Mouse (Mus musculus): ENCODE data around the gene Ctc1. TPM values are rescaled to one million over a fixed set of nuclear protein-coding genes. Genes with fewer than 3 reads are reported as not detected.
A peak's percentile ranks its signal among the peaks of the same experiment; 100 is the strongest.

Gene Ctc1
- total and polyA plus RNA-seq, 2 experiments from 2014 or later, result 42.8 to 84.8 TPM

- peak; percentile 98 for DNase-seq (ENCODE audit: low spot score)
- Histone ChIP-seq H3K9me3 (ENCODE audit: low read length) (no peaks in the 10 kb centered on the region), H3K9ac (replicated peaks; ENCODE audit: low read length) (peak within 1 kb of the TSS; percentile 69), H3K36me3 (ENCODE audit: insufficient read depth, low read length) (no peaks in the 10 kb centered on the region), H3K4me3 (ENCODE audit: low read length) (peak within 1 kb of the TSS; percentile 53), H3K4me2 (ENCODE audit: low read depth, low read length) (peak within 1 kb of the TSS; percentile 89), H3K4me1 (ENCODE audit: insufficient read depth, low read length) (peaks cover 13% of the 10 kb centered on the region), H3K27me3 (ENCODE audit: insufficient read depth, low read length) (no peaks in the 10 kb centered on the region), H3K27ac (peak within 1 kb of the TSS; percentile 89)
- ATAC-seq, result peak; percentile 96
- TF ChIP-seq CTCF (IDR thresholded peaks at IDR 0.05; ENCODE audit: low read depth), result no peak
- WGBS, result under 1% methylated on average over 64 of the region's 64 CpGs
Observed at GRCm38 (mm10) chr11:69059357-69059974, 43.8 kb downstream of the Ctc1 start, which contains the start of gene Borcs6. TSS of gene Borcs6 (plus strand) at chr11:69059717.

GRCm38 (mm10) chr11:69059975-69060411, 44.3 kb downstream of the Ctc1 start:
- Histone ChIP-seq H3K4me1 (ENCODE audit: insufficient read depth, low read length) (peaks cover 13% of the 10 kb centered on the region), H3K27ac (peak overlapping the region; percentile 89), H3K4me2 (ENCODE audit: low read depth, low read length) (peak overlapping the region; percentile 89), H3K4me3 (ENCODE audit: low read length) (peak overlapping the region; percentile 53), H3K36me3 (ENCODE audit: insufficient read depth, low read length) (no peaks in the 10 kb centered on the region), H3K9me3 (ENCODE audit: low read length) (no peaks in the 10 kb centered on the region), H3K27me3 (ENCODE audit: insufficient read depth, low read length) (no peaks in the 10 kb centered on the region), H3K9ac (replicated peaks; ENCODE audit: low read length) (peak overlapping the region; percentile 69)
- DNase-seq (ENCODE audit: low spot score) (peak; percentile 58), ATAC-seq (peak; percentile 31; the same call in 1 of the 2 replicates)
- TF ChIP-seq CTCF (IDR thresholded peaks at IDR 0.05; ENCODE audit: low read depth), result no peak
- WGBS, result under 1% methylated on average over 46 of the region's 49 CpGs

GRCm38 (mm10) chr11:69060448-69061254, 44.9 kb downstream of the Ctc1 start:
- H3K4me2 ChIP-seq (ENCODE audit: low read depth, low read length), result peak overlapping the region; percentile 89
- H3K27ac ChIP-seq, result peak overlapping the region; percentile 89
- ATAC-seq (no peak), DNase-seq (ENCODE audit: low spot score) (peak; percentile 25)
- TF ChIP-seq CTCF (IDR thresholded peaks at IDR 0.05; ENCODE audit: low read depth), result no peak
- no peaks in the 10 kb centered on the region for H3K27me3 ChIP-seq (ENCODE audit: insufficient read depth, low read length)
- peak overlapping the region; percentile 53 for H3K4me3 ChIP-seq (ENCODE audit: low read length)
- H3K9me3 ChIP-seq (ENCODE audit: low read length), result no peaks in the 10 kb centered on the region
- H3K4me1 ChIP-seq (ENCODE audit: insufficient read depth, low read length), result peaks cover 13% of the 10 kb centered on the region
- H3K9ac ChIP-seq (replicated peaks; ENCODE audit: low read length), result peak overlapping the region; percentile 69
- H3K36me3 ChIP-seq (ENCODE audit: insufficient read depth, low read length), result no peaks in the 10 kb centered on the region
- 2% methylated on average over 39 of the region's 40 CpGs for WGBS

GRCm38 (mm10) chr11:69061255-69061912, 45.7 kb downstream of the Ctc1 start:
- H3K4me3 ChIP-seq (ENCODE audit: low read length), result peak overlapping the region; percentile 53
- peak overlapping the region; percentile 89; the same call in 1 of the 2 replicates for H3K27ac ChIP-seq
- H3K36me3 ChIP-seq (ENCODE audit: insufficient read depth, low read length), result no peaks in the 10 kb centered on the region
- peaks cover 20% of the 10 kb centered on the region for H3K4me1 ChIP-seq (ENCODE audit: insufficient read depth, low read length)
- 11% methylated on average over 17 of the region's 17 CpGs for WGBS
- ATAC-seq (no peak), DNase-seq (ENCODE audit: low spot score) (no peak)
- no peaks in the 10 kb centered on the region for H3K27me3 ChIP-seq (ENCODE audit: insufficient read depth, low read length)
- peak overlapping the region; percentile 69 for H3K9ac ChIP-seq (replicated peaks; ENCODE audit: low read length)
- H3K9me3 ChIP-seq (ENCODE audit: low read length), result no peaks in the 10 kb centered on the region
- peak overlapping the region; percentile 89 for H3K4me2 ChIP-seq (ENCODE audit: low read depth, low read length)
- TF ChIP-seq CTCF (IDR thresholded peaks at IDR 0.05; ENCODE audit: low read depth), result no peak

GRCm38 (mm10) chr11:69062194-69062760, 46.6 kb downstream of the Ctc1 start:
- peaks cover 23% of the 10 kb centered on the region for H3K4me1 ChIP-seq (ENCODE audit: insufficient read depth, low read length)
- no peak for TF ChIP-seq CTCF (IDR thresholded peaks at IDR 0.05; ENCODE audit: low read depth)
- ATAC-seq, result no peak

GRCm38 (mm10) chr11:69062761-69063224, 47.1 kb downstream of the Ctc1 start:
- Histone ChIP-seq H3K27me3 (ENCODE audit: insufficient read depth, low read length) (no peaks in the 10 kb centered on the region), H3K9ac (replicated peaks; ENCODE audit: low read length) (no peak overlapping the region), H3K4me1 (ENCODE audit: insufficient read depth, low read length) (peaks cover 23% of the 10 kb centered on the region), H3K4me3 (ENCODE audit: low read length) (peak overlapping the region; percentile 64), H3K27ac (peak overlapping the region; percentile 68), H3K9me3 (ENCODE audit: low read length) (no peaks in the 10 kb centered on the region), H3K36me3 (ENCODE audit: insufficient read depth, low read length) (no peaks in the 10 kb centered on the region), H3K4me2 (ENCODE audit: low read depth, low read length) (peak overlapping the region; percentile 89)
- no peak for TF ChIP-seq CTCF (IDR thresholded peaks at IDR 0.05; ENCODE audit: low read depth)
- peak; percentile 93 for DNase-seq (ENCODE audit: low spot score)
- under 1% methylated on average over 19 of the region's 19 CpGs for WGBS
- peak; percentile 42 for ATAC-seq

More at GRCm38 (mm10) chr11:69062194-69062760, 46.6 kb downstream of the Ctc1 start:
- peak overlapping the region; percentile 64 for H3K4me3 ChIP-seq (ENCODE audit: low read length)
- under 1% methylated on average over 17 of the region's 17 CpGs for WGBS
- H3K27me3 ChIP-seq (ENCODE audit: insufficient read depth, low read length), result no peaks in the 10 kb centered on the region
- DNase-seq (ENCODE audit: low spot score), result peak; percentile 78
- no peaks in the 10 kb centered on the region for H3K9me3 ChIP-seq (ENCODE audit: low read length)
- H3K36me3 ChIP-seq (ENCODE audit: insufficient read depth, low read length), result no peaks in the 10 kb centered on the region
- peak overlapping the region; percentile 59; the same call in 1 of the 2 replicates for H3K27ac ChIP-seq
- peak overlapping the region; percentile 89 for H3K4me2 ChIP-seq (ENCODE audit: low read depth, low read length)
- no peak overlapping the region for H3K9ac ChIP-seq (replicated peaks; ENCODE audit: low read length)
